In the genomic region with DNA sequence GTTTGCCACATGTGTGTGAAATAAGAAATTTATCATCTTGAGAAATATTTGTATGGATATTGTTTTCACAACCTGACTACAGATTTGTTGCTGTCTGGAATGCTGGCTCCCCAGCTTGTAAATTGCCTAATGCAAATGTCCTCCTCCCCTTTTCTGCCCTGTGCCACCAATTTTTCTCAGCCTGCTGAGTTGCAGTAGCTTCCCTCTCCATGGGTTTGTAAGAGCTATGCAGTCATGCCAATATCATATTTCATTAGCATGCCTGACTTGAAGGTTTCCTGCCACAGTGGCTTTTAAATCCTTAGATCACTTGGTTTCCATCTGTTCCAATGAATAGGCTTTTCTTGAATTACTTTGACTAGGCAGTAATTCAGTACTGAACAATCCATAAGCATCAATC, we compare ENCODE assay signal across 17 mouse cellular contexts.
DNase-seq lines count a peak whose midpoint lies in the region; ATAC-seq and TF ChIP-seq lines count a peak whose summit lies in the region.
"Had no signal": no experiment of that assay in that cellular context is flagged by ENCODE, and none has a peak within 500 bp of the region (broad histone marks: within the 10 kb centered on the region; RNA-seq: fewer than 3 reads in every experiment).

No protein-coding gene starts in this region.

- TF ChIP-seq CTCF in stomach, postnatal 0 days (IDR thresholded peaks at IDR 0.05; ENCODE audit: low read depth), result no peak

- H3K4me3 ChIP-seq in hindbrain, embryonic 14.5 days (replicated peaks; ENCODE audit: low read length), result no peak overlapping the region
- no peak overlapping the region for H3K4me3 ChIP-seq in hindbrain, embryonic 10.5 days
- no peak overlapping the region for H3K4me3 ChIP-seq in stomach, embryonic 15.5 days (replicated peaks)
- no peak overlapping the region for H3K4me3 ChIP-seq in stomach, postnatal 0 days (ENCODE audit: low read depth, low read length)
- H3K4me3 ChIP-seq in hindbrain, embryonic 16.5 days (ENCODE audit: low read length), result no peak overlapping the region
- H3K4me3 ChIP-seq: erythroblast, embryonic 14.5 days; left cerebral cortex, adult 2 months had no signal

- H3K27ac ChIP-seq in hindbrain, embryonic 14.5 days, result no peak overlapping the region
- no peak overlapping the region for H3K27ac ChIP-seq in hindbrain, embryonic 10.5 days
- peak overlapping the region; percentile 46; the same call in 1 of the 2 replicates for H3K27ac ChIP-seq in stomach, embryonic 15.5 days
- no peak overlapping the region for H3K27ac ChIP-seq in stomach, postnatal 0 days (replicated peaks)
- no peak overlapping the region for H3K27ac ChIP-seq in hindbrain, embryonic 16.5 days (ENCODE audit: low read depth, low read length)
- H3K27ac ChIP-seq: left cerebral cortex, adult 2 months had no signal

- no peak for TF ChIP-seq EP300 in stomach, postnatal 0 days (optimal IDR thresholded peaks at IDR 0.05)

- H3K27me3 ChIP-seq in hindbrain, embryonic 14.5 days (ENCODE audit: control insufficient read depth, insufficient read depth, low read length), result no peaks in the 10 kb centered on the region
- H3K27me3 ChIP-seq in hindbrain, embryonic 10.5 days (ENCODE audit: insufficient read depth, poor library complexity, severe bottlenecking), result no peaks in the 10 kb centered on the region
- H3K27me3 ChIP-seq in stomach, embryonic 15.5 days (replicated peaks), result no peaks in the 10 kb centered on the region
- H3K27me3 ChIP-seq in stomach, postnatal 0 days (ENCODE audit: control insufficient read depth, insufficient read depth, low read length), result no peaks in the 10 kb centered on the region
- H3K27me3 ChIP-seq in hindbrain, embryonic 16.5 days (replicated peaks; ENCODE audit: control insufficient read depth, insufficient read depth, low read length), result no peaks in the 10 kb centered on the region

- no peaks in the 10 kb centered on the region for H3K9me3 ChIP-seq in hindbrain, embryonic 14.5 days (ENCODE audit: control insufficient read depth, low read length)
- H3K9me3 ChIP-seq in hindbrain, embryonic 10.5 days, result no peaks in the 10 kb centered on the region
- no peaks in the 10 kb centered on the region for H3K9me3 ChIP-seq in stomach, embryonic 15.5 days
- no peaks in the 10 kb centered on the region for H3K9me3 ChIP-seq in stomach, postnatal 0 days (ENCODE audit: control insufficient read depth, low read length)
- no peaks in the 10 kb centered on the region for H3K9me3 ChIP-seq in hindbrain, embryonic 16.5 days (ENCODE audit: control insufficient read depth, low read length)

- DNase-seq in hindbrain, embryonic 14.5 days (ENCODE audit: low spot score), result peak; percentile 28
- DNase-seq in hindbrain, embryonic 10.5 days (ENCODE audit: low spot score), result no peak
- DNase-seq in stomach, postnatal 0 days (ENCODE audit: low spot score), result no peak
- no peak for DNase-seq in heart, postnatal 4 days
- no peak for DNase-seq in thymus, postnatal 14 days
- DNase-seq: adrenal gland, postnatal 25 days; cerebellum, adult 2 months; kidney, adult 11 months; kidney, postnatal 10 days; lung, adult 2 months; right cerebral cortex, postnatal 14 days had no signal

- no peaks in the 10 kb centered on the region for H3K4me1 ChIP-seq in hindbrain, embryonic 14.5 days (replicated peaks; ENCODE audit: control insufficient read depth, insufficient read depth, low read length)
- H3K4me1 ChIP-seq in hindbrain, embryonic 10.5 days (replicated peaks), result no peaks in the 10 kb centered on the region
- H3K4me1 ChIP-seq in stomach, embryonic 15.5 days, result no peaks in the 10 kb centered on the region
- no peaks in the 10 kb centered on the region for H3K4me1 ChIP-seq in stomach, postnatal 0 days (replicated peaks; ENCODE audit: control insufficient read depth, insufficient read depth)
- no peaks in the 10 kb centered on the region; the same call in 1 of the 2 replicates for H3K4me1 ChIP-seq in hindbrain, embryonic 16.5 days (ENCODE audit: control insufficient read depth, insufficient read depth, low read depth, low read length)

- H3K9ac ChIP-seq in hindbrain, embryonic 14.5 days, result no peak overlapping the region
- H3K9ac ChIP-seq in stomach, embryonic 15.5 days, result no peak overlapping the region
- H3K9ac ChIP-seq in stomach, postnatal 0 days (ENCODE audit: low read length), result no peak overlapping the region
- no peak overlapping the region for H3K9ac ChIP-seq in hindbrain, embryonic 16.5 days (ENCODE audit: low read depth, low read length)

- no peak overlapping the region for H3K4me2 ChIP-seq in hindbrain, embryonic 14.5 days (replicated peaks)
- no peak overlapping the region for H3K4me2 ChIP-seq in stomach, embryonic 15.5 days
- H3K4me2 ChIP-seq in stomach, postnatal 0 days (replicated peaks; ENCODE audit: low read depth), result no peak overlapping the region
- H3K4me2 ChIP-seq in hindbrain, embryonic 16.5 days (ENCODE audit: low read length), result no peak overlapping the region
- H3K4me2 ChIP-seq: heart, embryonic 11.5 days; liver, embryonic 11.5 days had no signal

- H3K36me3 ChIP-seq in hindbrain, embryonic 14.5 days (replicated peaks; ENCODE audit: control insufficient read depth, insufficient read depth), result no peaks in the 10 kb centered on the region
- no peaks in the 10 kb centered on the region for H3K36me3 ChIP-seq in hindbrain, embryonic 10.5 days
- H3K36me3 ChIP-seq in stomach, embryonic 15.5 days, result no peaks in the 10 kb centered on the region
- no peaks in the 10 kb centered on the region for H3K36me3 ChIP-seq in stomach, postnatal 0 days (ENCODE audit: control insufficient read depth, insufficient read depth, low read length)
- H3K36me3 ChIP-seq in hindbrain, embryonic 16.5 days (ENCODE audit: control insufficient read depth, insufficient read depth, low read length), result no peaks in the 10 kb centered on the region

- peak; percentile 31; the same call in 1 of the 2 replicates for ATAC-seq in hindbrain, embryonic 14.5 days (ENCODE audit: low FRiP score)
- ATAC-seq in stomach, embryonic 15.5 days (ENCODE audit: insufficient read depth, low FRiP score, low read depth), result no peak
- ATAC-seq in stomach, postnatal 0 days (ENCODE audit: low FRiP score, low TSS enrichment), result no peak
- ATAC-seq in hindbrain, embryonic 16.5 days, result peak; percentile 82

Comparison
In these comparisons a context has a peak if more than half of its experiments do, and no peak if none do; other contexts are left out.
1. ATAC-seq: peak in hindbrain, embryonic 14.5 days (single experiment) and hindbrain, embryonic 16.5 days (single experiment); none in stomach, embryonic 15.5 days (single experiment) and stomach, postnatal 0 days (single experiment).